Mouse (Mus musculus) bone marrow, adult 2 months (tissue): ENCODE results near the gene Pskh1. TPM values are rescaled to one million over a fixed set of nuclear protein-coding genes. Genes with fewer than 3 reads are reported as not detected.

Experiments
- H3K27ac ChIP-seq: fragments of 200-500 bp; 2 replicates; pipeline ENCODE4 v1.5.1; 2012; ENCODE audit warnings: low read depth, mild to moderate bottlenecking, control low read depth, inconsistent platforms, low read length; ENCODE audit not compliant: control insufficient read depth, poor library complexity, insufficient read depth
- H3K4me1 ChIP-seq: fragments of 200-500 bp; 2 replicates; pipeline ENCODE4 v1.6.1; 2011; ENCODE audit warnings: low read length; ENCODE audit not compliant: control insufficient read depth, insufficient read depth
- H3K4me3 ChIP-seq: fragments of 200-500 bp; replicated peaks from 2 replicates; pipeline ENCODE3; 2011; ENCODE audit warnings: mild to moderate bottlenecking, low read depth, low read length, control low read depth; ENCODE audit not compliant: control insufficient read depth
- CTCF ChIP-seq: fragments of 200-500 bp; IDR thresholded peaks from 2 replicates; pipeline ENCODE4 v1.5.1; 2011; ENCODE audit warnings: low read length, control low read depth; ENCODE audit not compliant: control insufficient read depth, insufficient read depth
- POLR2A ChIP-seq: fragments of 200-500 bp; IDR thresholded peaks from 2 replicates; pipeline ENCODE4 v1.6.1; 2011; ENCODE audit warnings: low read depth, mild to moderate bottlenecking, control low read depth, low read length, borderline replicate concordance; ENCODE audit not compliant: control insufficient read depth
- WGBS: fragments of 180-500 bp; shearing (Covaris S2); methylation state at CpG from one replicate; pipeline ENCODE4 v1.1.7; 2018; 5-methylcytosine and 5-hydroxymethylcytosine counted together
- polyA plus RNA-seq: library from polyadenylated mRNA; stranded (reverse); fragments of >200 nt; gene quantifications from 2 replicates; pipeline ENCODE4 v1.2.4, GENCODE M21; 2011; ENCODE audit warnings: low replicate concordance; ENCODE audit not compliant: missing spikeins, insufficient read depth, insufficient read length

Pskh1 gene
- polyA plus RNA-seq, 1 experiment = 2.9 TPM

GRCm38 (mm10) chr8:105936866-105937475, 36.7 kb downstream of the Pskh1 start:
- peak; percentile 78 for TF ChIP-seq POLR2A
- TF ChIP-seq CTCF = no peak
- H3K27ac ChIP-seq = peak overlapping the region; percentile 65
- peaks cover 1% of the 10 kb centered on the region; the same call in 1 of the 2 replicates for H3K4me1 ChIP-seq
- H3K4me3 ChIP-seq = peak overlapping the region; percentile 98
- under 1% methylated on average over 30 of the region's 30 CpGs for WGBS

GRCm38 (mm10) chr8:105937496-105938305, 37.5 kb downstream of the Pskh1 start:
- Histone ChIP-seq H3K4me3 (peak overlapping the region; percentile 98), H3K4me1 (peaks cover 1% of the 10 kb centered on the region; the same call in 1 of the 2 replicates), H3K27ac (peak overlapping the region; percentile 65)
- TF ChIP-seq POLR2A (no peak), CTCF (no peak)
- under 1% methylated on average over 33 of the region's 33 CpGs for WGBS

- no peak for TF ChIP-seq POLR2A
- TF ChIP-seq CTCF = no peak
- H3K27ac ChIP-seq = peak within 1 kb of the TSS; percentile 65
- 1% methylated on average over 4 of the region's 4 CpGs for WGBS
- H3K4me3 ChIP-seq = peak within 1 kb of the TSS; percentile 98
- peaks cover 1% of the 10 kb centered on the region; the same call in 1 of the 2 replicates for H3K4me1 ChIP-seq
Measured at GRCm38 (mm10) chr8:105938306-105938669, 38.0 kb downstream of the Pskh1 start, which contains the start of gene Psmb10. Gene Psmb10, minus strand, starts transcription at chr8:105938444.

GRCm38 (mm10) chr8:105942026-105942425, 41.8 kb downstream of the Pskh1 start:
- H3K4me1 ChIP-seq = no peaks in the 10 kb centered on the region
- H3K4me3 ChIP-seq = no peak overlapping the region
- H3K27ac ChIP-seq = no peak overlapping the region
- WGBS = 88% methylated on average over 11 of the region's 11 CpGs
- no peak for TF ChIP-seq POLR2A
- no peak for TF ChIP-seq CTCF

DNA sequence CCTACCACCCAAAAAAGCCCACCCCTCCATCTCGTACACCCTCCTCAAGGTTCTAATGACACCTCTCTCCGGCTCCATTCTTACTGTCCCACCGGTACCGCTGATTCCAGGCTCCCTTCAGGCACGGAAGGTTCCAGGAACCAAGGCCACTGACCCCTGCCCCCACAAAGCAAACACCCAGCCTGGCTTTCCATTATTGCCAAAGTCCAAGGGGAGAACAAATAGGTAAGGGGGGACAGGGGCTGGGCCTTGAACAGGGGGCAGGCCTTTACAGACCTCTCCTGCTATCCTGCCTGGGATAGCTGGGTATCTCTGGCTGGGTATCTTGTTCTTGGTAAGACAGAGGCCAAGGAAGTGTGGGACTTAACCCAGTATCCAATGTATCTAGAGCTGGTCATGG, 42.3 kb downstream of the Pskh1 start:
- Histone ChIP-seq H3K4me1 (no peaks in the 10 kb centered on the region), H3K4me3 (no peak overlapping the region), H3K27ac (no peak overlapping the region)
- 95% methylated on average over 5 of the region's 5 CpGs for WGBS
- TF ChIP-seq POLR2A = no peak
- TF ChIP-seq CTCF = no peak

GRCm38 (mm10) chr8:105943321-105943739, 43.1 kb downstream of the Pskh1 start, which contains the start of gene Lcat:
Gene Lcat, minus strand, starts transcription at chr8:105943382.
- TF ChIP-seq POLR2A (no peak), CTCF (no peak)
- WGBS = 85% methylated on average over 8 of the region's 8 CpGs
- Histone ChIP-seq H3K27ac (no peak within 1 kb of the TSS), H3K4me1 (no peaks in the 10 kb centered on the region), H3K4me3 (no peak within 1 kb of the TSS)

DNA sequence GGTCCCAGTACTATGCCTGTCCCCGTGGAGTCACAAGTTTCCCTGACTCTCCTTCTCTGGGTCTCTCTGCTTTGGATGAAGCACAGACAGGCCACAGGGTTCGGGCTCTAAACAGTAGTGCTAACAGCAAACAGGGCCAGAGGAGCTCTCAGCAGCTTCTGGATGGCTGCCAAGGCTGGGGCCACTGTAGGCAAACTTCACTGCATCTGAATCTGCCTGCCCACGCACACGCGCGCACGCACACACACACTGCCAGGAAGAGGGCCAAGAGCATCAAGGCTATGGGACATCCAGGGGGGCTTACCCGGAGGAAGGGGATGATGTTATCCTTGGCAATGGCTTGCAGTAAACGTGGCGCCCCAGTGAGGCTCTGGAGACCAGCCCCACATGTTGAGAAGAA, 49.1 kb downstream of the Pskh1 start:
- WGBS = 76% methylated on average over 10 of the region's 10 CpGs

DNA sequence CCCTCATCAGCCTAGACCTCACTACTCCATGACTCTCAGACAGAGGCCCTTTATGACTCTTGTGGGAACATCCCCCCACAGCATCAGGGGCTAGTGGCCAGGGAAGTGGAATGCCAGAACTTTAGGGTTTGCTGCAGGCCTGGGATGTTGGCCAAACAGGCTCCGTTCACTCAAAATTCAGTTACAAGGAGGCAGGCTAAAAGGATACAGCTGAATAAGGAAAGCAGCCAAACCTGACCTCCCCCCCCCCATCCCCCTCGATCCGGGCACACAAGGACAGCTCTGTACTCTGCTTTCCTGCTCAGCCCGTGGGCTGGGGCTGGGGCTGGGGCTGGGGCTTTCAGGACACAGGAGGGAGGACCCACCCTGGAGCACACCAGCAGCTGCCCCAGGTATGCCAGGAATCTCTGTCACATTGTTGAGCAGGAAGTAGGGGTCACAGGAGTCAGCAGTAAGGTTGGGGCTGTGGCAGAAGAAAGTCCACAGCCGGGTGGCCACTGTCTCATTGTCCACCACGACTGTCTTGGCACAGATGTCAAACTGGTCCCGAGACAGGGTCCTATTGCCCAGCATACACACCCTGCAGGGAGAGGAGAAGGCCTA, 50.9 kb downstream of the Pskh1 start:
- Histone ChIP-seq H3K4me1 (no peaks in the 10 kb centered on the region), H3K4me3 (no peak overlapping the region), H3K27ac (no peak overlapping the region)
- no peak for TF ChIP-seq CTCF
- TF ChIP-seq POLR2A = no peak
- WGBS = 71% methylated on average over 7 of the region's 7 CpGs

More for the DNA sequence above, 49.1 kb downstream of the Pskh1 start:
- H3K4me1 ChIP-seq = no peaks in the 10 kb centered on the region
- H3K4me3 ChIP-seq = no peak overlapping the region
- TF ChIP-seq CTCF (no peak), POLR2A (no peak)
- no peak overlapping the region for H3K27ac ChIP-seq
